Mouse (Mus musculus): ENCODE data around the gene Junb.

DNA sequence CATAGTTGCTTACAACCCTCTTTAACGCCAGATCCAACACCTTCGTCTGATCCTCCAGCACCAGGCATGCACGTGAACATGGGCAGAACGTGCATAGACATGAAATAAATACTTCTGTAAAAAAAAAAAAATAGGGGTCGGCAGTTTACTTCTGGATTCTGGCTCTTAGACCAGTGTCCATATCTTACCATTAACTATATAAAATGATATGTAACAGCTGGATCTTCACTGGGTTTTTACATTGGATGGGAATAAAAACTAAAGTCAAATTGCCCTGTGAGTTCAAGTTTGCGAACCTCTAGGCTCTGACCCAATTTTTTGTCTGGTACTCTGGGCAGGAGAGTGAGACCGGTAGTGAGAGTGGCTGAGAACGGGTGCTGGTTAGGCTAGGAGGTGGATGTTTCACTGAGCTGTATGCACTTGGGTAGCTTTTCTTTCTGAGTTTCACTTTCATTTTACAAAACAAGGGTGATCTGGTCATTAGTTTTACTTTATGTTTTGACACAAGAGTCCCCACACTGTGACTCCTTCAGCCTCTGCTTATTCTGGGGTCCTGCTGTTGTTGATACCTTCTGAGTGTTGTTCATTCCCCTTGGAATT, 3.9 kb downstream of the Junb start:
- TF ChIP-seq CTCF (conservative IDR thresholded peaks at IDR 0.05; ENCODE audit: low read length) (no peak), NANOG (IDR thresholded peaks at IDR 0.05; ENCODE audit: borderline replicate concordance, low read length) (no peak), POU5F1 (IDR thresholded peaks at IDR 0.05; ENCODE audit: borderline replicate concordance, low read length) (no peak)

All from E14TG2a.4 (cell line).